Mouse (Mus musculus) CD4-positive helper T cell, adult 2 months (primary cell): Measurements from ENCODE around the gene Prkd2.

ENCODE experiments used
- DNase-seq: peaks from one replicate; pipeline ENCODE4 v3.0.0-alpha.2; 2012; ENCODE audit warnings: low read depth, missing footprints, low spot score

Gene Prkd2

DNA sequence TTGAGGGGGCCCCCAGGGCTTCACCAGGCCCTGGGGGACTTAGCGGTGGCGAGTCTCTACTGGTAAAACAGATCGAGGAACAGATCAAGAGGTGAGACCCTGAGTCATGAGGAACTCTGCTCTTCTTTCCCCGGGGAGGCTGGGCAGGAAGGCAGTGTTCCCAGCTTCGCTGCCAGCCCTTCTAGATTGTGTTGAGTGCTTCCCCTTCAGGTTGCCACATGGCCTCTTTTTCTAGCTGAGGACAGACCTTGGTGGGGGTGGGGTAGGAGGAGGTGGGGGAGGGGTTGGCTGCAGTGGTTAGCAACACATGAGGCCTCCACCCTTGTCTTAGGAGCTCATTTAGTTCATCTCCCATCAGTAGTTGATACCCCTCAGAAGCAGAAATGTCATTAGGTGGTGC lies 16.1 kb upstream of the Prkd2 start:
- no peak for DNase-seq

DNA sequence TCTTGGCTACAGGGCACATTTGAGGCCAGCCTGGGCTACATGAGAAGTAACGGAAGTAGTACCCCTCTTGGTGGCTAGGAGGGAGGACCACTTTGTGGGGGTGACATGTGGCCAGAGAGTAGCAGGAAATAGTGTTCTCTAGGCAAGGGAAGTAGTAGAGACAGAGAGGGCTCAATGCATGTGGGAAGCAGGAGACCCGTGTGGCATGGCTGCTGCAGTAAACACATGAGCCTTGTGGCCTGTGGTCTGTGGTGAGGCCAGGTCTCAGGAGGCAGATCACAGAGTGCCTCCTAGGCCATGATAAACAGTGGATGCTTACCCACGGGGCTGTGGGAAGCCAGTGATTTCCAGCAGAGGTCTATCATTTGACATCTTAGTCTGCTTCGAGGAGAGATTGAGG lies 15.4 kb upstream of the Prkd2 start:
- DNase-seq = peak; percentile 78

DNA sequence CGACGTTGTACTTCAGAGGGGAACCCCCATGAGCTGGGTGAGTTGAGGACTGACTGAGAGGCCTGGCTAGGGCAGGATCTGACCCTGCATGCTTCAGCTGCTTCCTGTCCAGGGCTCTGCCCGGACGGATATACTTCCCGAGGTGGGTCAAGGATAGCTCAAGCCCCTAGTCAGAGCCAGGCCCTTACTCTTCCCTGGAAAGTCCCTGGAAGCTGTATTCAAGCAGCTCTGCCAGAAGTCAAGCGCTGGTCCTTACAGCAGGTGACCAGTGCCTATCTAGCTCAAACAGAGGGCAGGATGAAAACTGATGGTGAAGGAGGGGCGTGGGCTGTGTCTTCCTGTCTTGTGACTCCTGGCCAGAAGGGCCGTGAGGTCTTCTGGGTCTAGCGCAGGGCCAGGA lies 12.3 kb upstream of the Prkd2 start:
- DNase-seq = no peak

DNA sequence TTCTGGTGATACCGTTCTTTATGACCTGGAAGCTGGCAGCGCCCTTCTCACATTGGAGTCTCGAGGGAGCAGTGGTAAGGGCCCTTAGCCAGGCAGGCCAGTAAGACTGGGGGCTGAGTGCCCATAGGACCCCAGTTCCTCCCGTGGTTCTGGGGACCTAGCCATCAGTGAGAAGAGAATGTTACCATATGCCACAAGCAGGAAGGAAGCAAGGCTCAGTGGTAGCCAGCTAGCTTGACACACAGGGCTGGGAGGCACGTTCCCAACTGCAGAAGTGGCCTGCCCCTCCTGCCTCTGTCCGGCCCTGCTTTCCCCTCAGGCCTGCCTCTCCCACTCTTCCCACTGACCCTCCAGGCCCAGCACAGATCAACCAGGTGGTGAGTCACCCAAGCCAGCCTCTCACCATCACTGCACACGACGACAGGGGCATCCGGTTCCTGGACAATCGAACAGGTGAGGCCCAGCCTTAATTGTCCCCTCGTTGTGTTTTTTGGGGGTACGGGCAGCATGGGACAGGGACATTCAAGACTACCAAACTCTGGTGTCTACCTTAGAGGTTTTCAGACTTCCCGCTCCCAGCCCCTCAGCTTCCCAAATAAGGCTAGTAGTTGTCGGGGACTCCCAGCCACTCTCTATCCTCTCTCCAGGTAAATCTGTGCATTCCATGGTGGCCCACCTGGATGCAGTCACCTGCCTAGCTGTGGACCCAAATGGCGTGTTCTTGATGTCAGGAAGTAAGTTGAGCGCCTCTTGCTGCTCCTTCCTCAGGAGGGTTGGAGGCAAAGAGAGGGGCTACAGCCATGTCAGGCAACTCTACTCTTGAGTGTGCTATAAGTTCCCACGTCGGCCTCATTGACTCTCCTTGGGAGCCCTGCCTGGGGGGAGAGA lies 4.5 kb upstream of the Prkd2 start:
- DNase-seq = no peak

DNA sequence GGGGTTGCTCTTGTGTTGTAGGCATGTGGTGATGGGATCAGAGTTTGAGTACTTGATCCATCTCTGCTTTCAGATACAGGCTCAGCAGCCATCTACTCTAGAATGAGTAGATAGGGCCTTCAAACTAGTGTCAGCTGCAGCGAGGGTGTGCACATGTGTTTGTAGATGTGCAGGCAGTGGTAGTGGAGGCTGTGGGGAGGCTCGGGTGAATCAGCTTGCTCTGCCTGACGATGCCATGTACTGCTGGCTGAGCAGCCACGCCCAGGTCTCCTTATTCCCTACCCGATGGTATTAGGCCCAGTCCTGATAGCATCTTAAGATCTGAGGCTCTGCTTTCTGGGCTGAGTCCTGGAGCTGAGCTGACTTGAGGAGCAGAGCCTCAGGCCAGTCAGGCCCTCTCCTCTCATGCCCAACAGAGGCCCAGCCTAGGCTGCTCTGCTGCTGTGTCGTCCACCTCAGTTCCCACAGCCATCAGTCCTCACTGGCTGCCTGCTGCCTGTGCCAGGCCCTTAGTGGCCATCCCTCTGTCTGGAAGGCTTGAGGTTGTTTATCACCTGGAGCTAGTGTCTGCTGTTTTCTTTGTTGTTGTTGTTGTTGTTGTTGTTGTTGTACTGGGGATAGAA lies 3.8 kb upstream of the Prkd2 start:
- no peak for DNase-seq

DNA sequence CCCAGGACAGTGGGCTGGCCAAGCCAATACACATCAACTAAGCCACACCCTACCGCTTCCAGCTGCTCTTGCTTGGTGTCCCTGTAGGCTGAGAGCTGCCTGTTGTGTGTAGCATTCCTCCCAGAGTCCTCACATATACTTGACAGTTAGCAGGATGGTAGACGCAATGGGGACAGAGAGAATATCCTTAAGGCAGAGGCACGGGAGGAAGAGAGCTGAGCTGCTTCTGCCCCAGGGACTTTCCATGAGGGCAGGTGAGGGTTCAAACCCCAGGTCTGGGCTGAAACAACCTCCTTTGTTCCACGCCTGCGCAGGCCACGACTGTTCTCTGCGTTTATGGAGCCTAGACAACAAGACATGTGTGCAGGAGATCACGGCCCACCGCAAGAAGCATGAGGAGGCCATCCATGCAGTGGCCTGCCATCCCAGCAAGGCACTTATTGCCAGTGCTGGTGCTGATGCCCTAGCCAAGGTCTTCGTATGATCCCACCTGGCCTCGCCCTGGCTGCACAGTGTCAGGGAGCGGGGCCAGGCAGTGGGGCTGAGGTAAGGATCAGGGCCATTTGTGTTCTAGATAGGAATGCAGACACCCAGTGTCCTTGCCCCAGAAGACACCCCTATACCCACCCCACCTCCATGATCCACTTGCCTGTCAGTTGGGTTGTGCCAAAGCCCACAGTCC lies 3.1 kb upstream of the Prkd2 start:
- DNase-seq = no peak

DNA sequence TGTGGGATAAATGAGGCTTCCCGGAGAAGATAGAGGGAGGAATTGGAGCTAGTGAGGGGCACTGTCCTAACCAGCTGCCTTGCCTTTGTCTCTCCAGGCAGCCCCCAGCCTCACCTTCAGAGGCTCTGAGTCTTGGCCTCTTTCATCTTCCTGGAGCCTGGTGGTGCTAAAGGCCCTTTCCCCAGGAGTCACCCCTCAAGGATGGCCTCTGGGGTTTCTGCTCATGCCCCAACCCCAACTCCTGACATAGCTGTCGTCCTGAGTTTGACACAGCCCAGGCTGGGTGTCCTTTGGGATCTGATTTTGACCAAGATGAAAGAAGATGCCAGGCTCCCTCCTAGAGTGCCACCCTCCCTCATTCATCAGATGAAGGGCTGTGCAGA lies 2.6 kb upstream of the Prkd2 start:
- DNase-seq = no peak

DNA sequence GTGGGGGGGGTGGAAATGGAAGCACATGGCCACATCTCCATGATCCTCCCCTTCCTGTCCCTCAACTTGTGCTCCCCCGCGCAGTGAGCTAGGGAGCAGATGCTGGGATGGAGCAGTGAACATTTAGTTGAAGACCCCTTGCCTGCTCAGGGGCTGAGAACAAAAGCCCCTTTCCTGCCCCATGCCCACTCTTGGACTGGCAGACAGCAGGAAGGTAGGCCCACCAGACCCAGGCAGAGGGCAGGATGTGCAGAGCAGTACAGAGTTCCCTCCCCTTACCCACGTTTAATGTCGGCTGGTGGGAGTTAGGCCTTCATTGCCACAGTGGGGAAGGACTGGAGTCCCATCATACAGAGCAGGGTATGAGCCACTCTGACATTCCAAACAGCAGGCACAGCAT lies 1.6 kb upstream of the Prkd2 start:
- DNase-seq = no peak

DNA sequence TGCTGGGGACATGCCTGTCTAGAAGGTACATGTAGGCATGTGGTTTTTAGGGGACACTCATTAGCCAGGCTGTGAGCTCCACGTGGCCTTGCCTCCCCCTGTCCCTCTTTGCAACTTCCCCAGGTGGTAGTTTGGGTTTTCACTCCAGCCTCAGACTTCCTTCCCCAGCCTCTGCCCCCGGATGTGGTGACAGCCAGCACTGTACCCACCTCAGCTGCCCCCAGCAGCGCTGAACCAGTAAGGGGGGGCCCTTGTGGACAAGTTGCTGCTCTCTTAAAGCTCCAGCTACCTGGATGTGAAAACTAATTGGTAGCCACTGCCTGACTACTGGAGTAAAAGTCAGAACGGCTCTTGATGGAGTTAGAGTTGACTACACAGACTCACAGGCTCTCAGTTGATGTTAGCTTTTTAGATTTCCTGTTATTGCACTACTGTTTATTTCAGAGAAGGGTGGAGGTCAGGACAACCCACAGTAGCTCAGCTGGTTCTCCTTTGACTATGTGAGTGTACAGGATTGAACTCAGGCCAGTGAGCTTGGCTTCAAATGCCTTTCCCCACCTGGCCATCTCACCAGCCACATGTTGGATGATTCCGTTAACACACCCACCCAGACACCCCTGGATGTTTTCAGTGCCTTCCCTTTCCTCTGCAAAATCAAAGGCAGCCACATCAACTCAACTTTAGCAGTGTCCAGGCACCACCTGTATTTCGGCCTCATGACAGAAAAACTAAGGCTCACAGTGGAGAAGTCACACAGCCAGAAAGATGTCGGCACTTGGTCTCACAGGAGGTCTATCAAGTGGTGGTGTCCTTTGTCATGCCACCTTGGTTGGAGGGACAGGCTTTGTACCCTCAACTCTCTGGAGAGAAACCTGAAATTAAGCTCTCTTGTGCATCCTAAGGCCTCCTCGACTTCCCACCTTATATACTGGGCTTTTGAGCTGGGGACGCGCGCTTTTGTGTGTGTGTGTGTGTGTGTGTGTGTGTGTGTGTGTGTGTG lies 841 bp upstream of the Prkd2 start:
- DNase-seq = peak; percentile 86

DNA sequence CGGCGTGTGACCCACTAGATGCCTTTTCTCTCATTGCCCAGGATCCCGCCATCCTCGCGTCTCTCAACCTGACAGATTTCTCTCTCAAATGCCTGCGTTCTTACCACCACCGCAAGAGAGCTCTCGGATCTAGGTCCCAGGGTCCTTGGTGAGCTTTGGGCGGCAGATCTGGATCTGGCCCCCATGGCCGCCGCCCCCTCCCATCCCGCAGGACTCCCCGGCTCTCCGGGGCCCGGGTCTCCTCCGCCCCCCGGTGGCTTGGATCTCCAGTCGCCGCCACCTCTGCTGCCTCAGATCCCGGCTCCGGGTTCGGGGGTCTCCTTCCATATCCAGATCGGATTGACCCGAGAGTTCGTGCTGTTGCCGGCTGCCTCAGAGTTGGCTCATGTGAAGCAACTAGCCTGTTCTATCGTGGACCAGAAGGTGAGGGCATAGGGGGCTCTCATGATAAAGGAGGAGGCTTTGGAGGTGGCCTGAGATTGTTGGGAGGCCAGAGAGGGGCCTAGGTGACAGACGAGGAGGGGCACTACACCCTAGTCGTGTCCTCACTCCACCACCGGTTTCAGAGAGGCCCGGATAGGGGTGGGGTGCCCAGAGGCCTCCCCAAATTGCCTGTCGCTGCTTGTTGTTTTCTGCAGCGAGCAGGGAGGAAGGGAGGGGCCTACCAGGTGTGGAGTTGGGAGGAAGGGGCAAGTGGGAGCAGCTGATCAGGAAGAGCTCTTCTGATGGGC lies 904 bp downstream of the Prkd2 start:
- peak; percentile 72 for DNase-seq

DNA sequence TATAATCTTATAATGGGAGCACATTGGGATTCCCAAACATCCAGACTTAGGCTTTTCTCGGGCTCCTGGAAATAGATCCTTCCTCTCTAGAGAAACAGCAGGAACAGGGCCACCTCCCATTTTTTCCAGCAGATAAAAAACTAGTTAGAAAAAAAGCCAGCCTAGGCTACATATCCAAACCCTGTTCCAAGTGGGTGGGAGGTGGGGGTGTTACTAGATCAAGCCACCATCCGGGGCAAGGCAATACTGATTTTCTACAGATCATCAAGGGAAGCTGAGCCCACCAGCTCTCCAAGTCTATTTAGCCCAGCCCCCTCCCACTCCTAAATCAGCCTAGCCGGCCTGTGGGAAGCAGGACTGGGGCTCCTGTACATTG lies 2.0 kb downstream of the Prkd2 start:
- no peak for DNase-seq

DNA sequence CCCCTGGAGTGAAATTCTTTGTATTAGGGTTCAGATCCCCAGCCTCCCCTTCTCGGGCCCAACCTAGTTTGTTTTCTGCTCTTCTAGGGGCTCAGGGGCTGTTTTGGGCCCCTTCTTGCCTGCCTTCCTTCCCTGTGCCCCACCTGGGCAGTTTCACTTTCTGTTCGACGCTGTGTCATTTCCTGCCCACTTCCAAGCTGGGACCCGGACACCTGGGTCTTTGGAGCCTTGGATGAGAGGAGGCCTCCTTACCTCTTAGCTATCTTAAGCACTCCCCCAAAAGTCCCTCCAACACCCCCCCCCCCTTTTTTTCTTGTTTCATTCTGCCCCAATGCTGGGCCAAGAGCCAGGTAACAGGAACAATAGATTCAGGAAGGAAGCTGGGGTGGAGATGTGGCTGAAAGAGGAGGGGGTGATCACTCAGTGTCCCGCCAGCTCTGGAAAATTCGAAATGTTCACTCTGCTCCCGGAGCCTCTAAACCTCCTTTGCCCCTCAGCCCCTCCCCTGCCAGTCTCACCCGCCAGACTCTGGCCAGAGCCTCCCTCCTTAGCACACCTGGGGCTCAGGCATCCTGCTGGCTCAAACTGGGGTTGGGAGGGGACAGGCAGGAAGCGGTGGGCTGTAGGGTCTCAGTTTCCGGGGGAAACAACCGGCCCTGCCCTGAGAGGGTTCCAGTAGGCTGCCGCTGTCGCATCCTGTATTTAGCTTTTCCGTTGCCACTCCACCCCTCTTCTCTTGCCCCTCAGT lies 2.5 kb downstream of the Prkd2 start:
- DNase-seq = peak; percentile 76

DNA sequence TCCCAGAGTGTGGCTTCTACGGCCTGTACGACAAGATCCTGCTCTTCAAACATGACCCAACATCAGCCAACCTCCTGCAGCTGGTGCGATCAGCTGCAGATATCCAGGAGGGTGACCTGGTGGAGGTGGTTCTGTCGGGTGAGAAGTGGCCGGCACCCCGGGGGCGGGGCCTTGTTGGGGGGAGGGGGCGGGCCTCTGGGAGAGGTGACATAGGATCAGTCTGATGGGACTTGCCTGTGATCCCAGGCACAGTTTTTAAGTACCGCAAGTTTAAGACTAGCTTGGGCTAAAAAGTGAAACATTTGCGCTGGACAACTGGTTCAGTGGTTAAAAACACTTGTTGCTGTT lies 3.1 kb downstream of the Prkd2 start:
- DNase-seq = no peak

DNA sequence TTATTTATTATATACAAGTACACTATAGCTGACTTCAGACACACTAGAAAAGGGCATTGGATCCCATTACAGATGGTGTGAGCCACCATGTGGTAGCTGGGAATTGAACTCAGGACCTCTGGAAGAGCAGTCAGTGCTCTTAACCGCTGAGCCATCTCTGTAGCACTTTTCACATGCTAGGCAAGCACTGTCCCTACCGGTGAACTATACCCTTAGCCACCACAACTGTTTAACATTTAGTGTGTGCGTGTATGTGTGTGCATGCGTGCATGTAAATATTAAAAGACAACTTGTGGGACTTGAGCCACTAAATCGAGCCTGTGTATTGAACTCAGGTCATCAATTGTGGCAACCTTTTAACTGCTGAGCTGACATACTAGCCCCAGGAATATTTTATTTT lies 4.1 kb downstream of the Prkd2 start:
- no peak for DNase-seq

DNA sequence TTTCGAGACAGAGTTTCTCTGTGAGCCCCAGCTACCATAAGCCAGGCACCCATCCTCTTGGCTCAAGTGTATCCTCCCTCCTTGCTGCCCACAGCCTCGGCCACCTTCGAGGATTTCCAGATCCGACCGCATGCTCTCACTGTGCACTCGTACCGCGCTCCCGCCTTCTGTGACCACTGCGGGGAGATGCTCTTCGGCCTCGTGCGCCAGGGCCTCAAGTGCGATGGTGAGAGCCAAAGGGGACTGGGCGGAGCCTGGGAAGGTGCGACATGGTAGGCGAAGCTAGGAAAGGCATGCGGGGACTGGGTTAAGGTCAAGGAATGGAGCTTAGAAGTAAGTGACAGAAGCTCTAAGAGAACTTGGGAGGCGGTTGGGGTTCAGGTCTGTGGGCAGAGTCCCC lies 4.8 kb downstream of the Prkd2 start:
- DNase-seq = no peak

DNA sequence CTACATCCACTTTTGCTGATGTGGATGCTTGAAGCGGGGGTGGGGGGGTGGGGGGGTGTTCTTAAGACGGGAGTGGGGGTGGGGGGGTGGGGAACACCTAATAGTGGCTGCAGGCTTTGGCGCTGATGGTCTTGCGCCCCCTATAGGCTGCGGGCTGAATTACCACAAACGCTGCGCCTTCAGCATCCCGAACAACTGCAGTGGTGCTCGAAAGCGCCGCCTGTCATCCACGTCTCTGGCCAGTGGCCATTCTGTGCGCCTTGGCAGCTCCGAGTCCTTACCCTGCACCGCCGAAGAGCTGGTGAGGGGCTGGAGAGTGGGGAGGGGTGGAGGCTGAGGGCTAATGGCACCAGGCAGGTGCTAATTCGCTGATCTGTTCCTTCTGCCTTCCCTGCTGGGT lies 5.9 kb downstream of the Prkd2 start:
- DNase-seq = peak; percentile 46

DNA sequence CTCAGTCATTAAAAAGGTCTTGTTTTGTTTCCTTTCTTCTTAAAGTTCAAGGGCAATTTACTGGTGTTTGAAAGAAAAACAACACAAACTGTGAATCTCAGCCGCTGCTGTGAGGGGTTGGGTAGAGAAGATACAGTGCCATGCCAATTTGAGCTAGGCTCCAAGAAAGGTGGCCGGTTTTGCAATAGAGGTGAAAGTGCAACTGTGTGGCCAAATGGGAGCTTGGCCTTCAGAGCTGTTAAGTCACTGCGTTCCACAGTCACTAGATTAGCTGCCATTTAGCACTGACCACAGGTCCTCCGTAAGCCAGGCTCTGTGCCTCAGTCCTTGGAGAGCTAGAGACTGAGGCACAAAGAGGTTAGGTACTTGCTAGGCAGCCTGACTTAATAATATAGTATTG lies 8.9 kb downstream of the Prkd2 start:
- no peak for DNase-seq

DNA sequence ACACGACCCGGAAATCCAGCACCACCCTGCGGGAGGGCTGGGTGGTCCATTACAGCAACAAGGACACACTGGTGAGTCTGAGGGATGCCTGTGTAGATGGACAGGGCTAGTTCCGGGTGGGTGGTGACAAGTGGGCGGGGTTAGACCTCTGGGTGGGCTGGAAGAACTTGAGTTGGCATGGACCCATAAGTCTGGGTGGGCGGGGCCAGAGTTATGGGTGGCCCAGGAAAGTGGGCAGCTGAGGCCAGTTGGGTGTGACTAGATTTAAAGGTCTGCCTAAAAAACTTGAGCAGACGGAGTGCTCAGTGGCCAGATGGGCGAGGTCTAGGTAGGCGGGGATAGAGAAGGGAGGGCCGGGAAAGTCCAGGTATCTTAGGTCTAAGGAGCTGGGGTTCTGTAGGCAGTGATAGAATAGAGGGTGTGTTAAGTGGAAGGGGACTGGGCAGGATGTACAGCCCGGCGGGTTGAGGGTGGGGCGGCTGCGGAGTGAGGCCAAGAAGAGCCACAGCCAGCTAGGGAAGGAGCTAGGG lies 10.7 kb downstream of the Prkd2 start:
- DNase-seq = no peak

DNA sequence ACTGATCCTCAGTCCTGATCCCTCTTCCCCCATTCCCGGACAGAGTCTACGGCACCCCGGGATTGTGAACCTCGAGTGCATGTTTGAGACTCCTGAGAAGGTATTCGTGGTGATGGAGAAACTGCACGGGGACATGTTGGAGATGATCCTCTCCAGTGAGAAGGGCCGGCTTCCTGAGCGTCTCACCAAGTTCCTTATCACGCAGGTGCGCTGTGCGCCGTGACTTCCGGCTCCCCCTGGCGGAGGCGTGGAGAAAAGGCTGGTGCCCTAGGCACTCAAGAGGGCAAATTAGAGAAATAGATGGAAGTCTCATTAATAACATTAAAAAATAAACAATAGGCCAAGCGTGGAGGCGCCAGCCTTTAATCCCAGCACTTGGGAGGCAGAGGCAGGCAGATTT lies 15.6 kb downstream of the Prkd2 start:
- peak; percentile 73 for DNase-seq
